Mouse (Mus musculus): ENCODE data around the gene Msi1. TPM values are rescaled to one million over a fixed set of nuclear protein-coding genes. Genes with fewer than 3 reads are reported as not detected.
"Not testable (repeated sequence)": the region's sequence is repeated elsewhere in the genome, so short reads cannot be mapped to it uniquely, and the experiment has no call there.

The Msi1 gene
- polyA plus RNA-seq, 1 experiment from 2014 or later, result 138 TPM

GRCm38 (mm10) chr5:115495618-115496017, 66.2 kb downstream of the Msi1 start:
- not testable (repeated sequence) for H3K9me3 ChIP-seq (ENCODE audit: control insufficient read depth, low read length); H3K27ac ChIP-seq (ENCODE audit: low read depth, low read length); H3K27me3 ChIP-seq (ENCODE audit: control insufficient read depth, insufficient read depth, low read length); H3K4me2 ChIP-seq (ENCODE audit: low read depth); H3K36me3 ChIP-seq (ENCODE audit: control insufficient read depth, insufficient read depth, low read length); H3K4me3 ChIP-seq (ENCODE audit: low read depth, low read length); H3K9ac ChIP-seq (ENCODE audit: low read length); ATAC-seq (ENCODE audit: insufficient read depth, low FRiP score, low TSS enrichment); H3K4me1 ChIP-seq (ENCODE audit: control insufficient read depth, insufficient read depth, low read length); DNase-seq (ENCODE audit: low spot score)
- 83% methylated on average over 3 of the region's 3 CpGs for WGBS

- no peak for ATAC-seq (ENCODE audit: insufficient read depth, low FRiP score, low TSS enrichment)
- Histone ChIP-seq H3K27me3 (ENCODE audit: control insufficient read depth, insufficient read depth, low read length) (no peaks in the 10 kb centered on the region), H3K4me2 (ENCODE audit: low read depth) (no peak overlapping the region), H3K4me3 (ENCODE audit: low read depth, low read length) (no peak overlapping the region), H3K9me3 (ENCODE audit: control insufficient read depth, low read length) (no peaks in the 10 kb centered on the region), H3K27ac (ENCODE audit: low read depth, low read length) (no peak overlapping the region), H3K36me3 (ENCODE audit: control insufficient read depth, insufficient read depth, low read length) (no peaks in the 10 kb centered on the region), H3K4me1 (ENCODE audit: control insufficient read depth, insufficient read depth, low read length) (peaks cover under 1% of the 10 kb centered on the region; the same call in 1 of the 2 replicates), H3K9ac (ENCODE audit: low read length) (no peak overlapping the region)
- no peak for DNase-seq (ENCODE audit: low spot score)
- 78% methylated on average over 7 of the region's 7 CpGs for WGBS
Measured at GRCm38 (mm10) chr5:115497033-115497432, 67.6 kb downstream of the Msi1 start.

GRCm38 (mm10) chr5:115498307-115499240, 69.2 kb downstream of the Msi1 start:
- H3K27me3 ChIP-seq (ENCODE audit: control insufficient read depth, insufficient read depth, low read length), result no peaks in the 10 kb centered on the region
- no peak overlapping the region for H3K9ac ChIP-seq (ENCODE audit: low read length)
- WGBS, result 54% methylated on average over 9 of the region's 9 CpGs

GRCm38 (mm10) chr5:115500383-115500935, 71.1 kb downstream of the Msi1 start:
- Histone ChIP-seq H3K27ac (ENCODE audit: low read depth, low read length) (no peak overlapping the region), H3K9ac (ENCODE audit: low read length) (no peak overlapping the region), H3K36me3 (ENCODE audit: control insufficient read depth, insufficient read depth, low read length) (no peaks in the 10 kb centered on the region), H3K27me3 (ENCODE audit: control insufficient read depth, insufficient read depth, low read length) (no peaks in the 10 kb centered on the region), H3K4me3 (ENCODE audit: low read depth, low read length) (no peak overlapping the region), H3K4me2 (ENCODE audit: low read depth) (no peak overlapping the region), H3K4me1 (ENCODE audit: control insufficient read depth, insufficient read depth, low read length) (no peaks in the 10 kb centered on the region), H3K9me3 (ENCODE audit: control insufficient read depth, low read length) (no peaks in the 10 kb centered on the region)
- ATAC-seq (ENCODE audit: insufficient read depth, low FRiP score, low TSS enrichment) (no peak), DNase-seq (ENCODE audit: low spot score) (no peak)
- WGBS, result 78% methylated on average over 12 of the region's 12 CpGs

More at GRCm38 (mm10) chr5:115498307-115499240, 69.2 kb downstream of the Msi1 start:
- no peaks in the 10 kb centered on the region for H3K4me1 ChIP-seq (ENCODE audit: control insufficient read depth, insufficient read depth, low read length)
- no peaks in the 10 kb centered on the region for H3K36me3 ChIP-seq (ENCODE audit: control insufficient read depth, insufficient read depth, low read length)
- no peak overlapping the region for H3K4me2 ChIP-seq (ENCODE audit: low read depth)
- H3K4me3 ChIP-seq (ENCODE audit: low read depth, low read length), result no peak overlapping the region
- no peak overlapping the region for H3K27ac ChIP-seq (ENCODE audit: low read depth, low read length)
- DNase-seq (ENCODE audit: low spot score) (no peak), ATAC-seq (ENCODE audit: insufficient read depth, low FRiP score, low TSS enrichment) (no peak)
- H3K9me3 ChIP-seq (ENCODE audit: control insufficient read depth, low read length), result no peaks in the 10 kb centered on the region

- H3K4me3 ChIP-seq (ENCODE audit: low read depth, low read length), result no peak overlapping the region
- 0 out of 2 replicates have a peak, but pooled peaks cover 3% of the 10 kb centered on the region for H3K4me1 ChIP-seq (ENCODE audit: control insufficient read depth, insufficient read depth, low read length)
- H3K27me3 ChIP-seq (ENCODE audit: control insufficient read depth, insufficient read depth, low read length), result no peaks in the 10 kb centered on the region
- H3K27ac ChIP-seq (ENCODE audit: low read depth, low read length), result no peak overlapping the region
- H3K4me2 ChIP-seq (ENCODE audit: low read depth), result no peak overlapping the region
- no peaks in the 10 kb centered on the region for H3K36me3 ChIP-seq (ENCODE audit: control insufficient read depth, insufficient read depth, low read length)
- ATAC-seq (ENCODE audit: insufficient read depth, low FRiP score, low TSS enrichment), result no peak
- DNase-seq (ENCODE audit: low spot score), result no peak
- H3K9me3 ChIP-seq (ENCODE audit: control insufficient read depth, low read length), result no peaks in the 10 kb centered on the region
- WGBS, result 70% methylated on average over 12 of the region's 12 CpGs
- H3K9ac ChIP-seq (ENCODE audit: low read length), result no peak overlapping the region
Measured at GRCm38 (mm10) chr5:115503035-115503434, 73.6 kb downstream of the Msi1 start.

Other genes with a start within 250 kb of the Msi1 start
- 11.4 and 12.3 TPM in 2 replicates for gene Cabp1, start 235.2 kb upstream of the Msi1 start, polyA plus RNA-seq (2014; fragmentation: Nextera tagmentation; extraction: Ambion mirVana)
- 121 and 122 TPM in 2 replicates for gene Pop5, start 193.8 kb upstream of the Msi1 start, polyA plus RNA-seq (2014; fragmentation: Nextera tagmentation; extraction: Ambion mirVana)
- gene Rnf10, start 156.7 kb upstream of the Msi1 start, polyA plus RNA-seq (2014; fragmentation: Nextera tagmentation; extraction: Ambion mirVana), result 106 and 119 TPM in 2 replicates
- 58.5 and 61.0 TPM in 2 replicates for gene Coq5, start 149.9 kb upstream of the Msi1 start, polyA plus RNA-seq (2014; fragmentation: Nextera tagmentation; extraction: Ambion mirVana)
- 1,631 and 1,672 TPM in 2 replicates for gene Dynll1, start 128.6 kb upstream of the Msi1 start, polyA plus RNA-seq (2014; fragmentation: Nextera tagmentation; extraction: Ambion mirVana)
- gene Srsf9, start 102.4 kb upstream of the Msi1 start, polyA plus RNA-seq (2014; fragmentation: Nextera tagmentation; extraction: Ambion mirVana), result 327 and 330 TPM in 2 replicates
- gene Gatc, start 88.4 kb upstream of the Msi1 start, polyA plus RNA-seq (2014; fragmentation: Nextera tagmentation; extraction: Ambion mirVana), result 40.4 and 42.3 TPM in 2 replicates
- gene Triap1, start 88.4 kb upstream of the Msi1 start, polyA plus RNA-seq (2014; fragmentation: Nextera tagmentation; extraction: Ambion mirVana), result 55.6 and 60.2 TPM in 2 replicates
- 799 and 803 TPM in 2 replicates for gene Cox6a1, start 80.6 kb upstream of the Msi1 start, polyA plus RNA-seq (2014; fragmentation: Nextera tagmentation; extraction: Ambion mirVana)
- not detected in 2 replicates for gene Pla2g1b, start 36.7 kb downstream of the Msi1 start, polyA plus RNA-seq (2014; fragmentation: Nextera tagmentation; extraction: Ambion mirVana)
- 15.5 and 23.5 TPM in 2 replicates for gene Sirt4, start 55.1 kb downstream of the Msi1 start, polyA plus RNA-seq (2014; fragmentation: Nextera tagmentation; extraction: Ambion mirVana)
- gene Pxn, start 77.1 kb downstream of the Msi1 start, polyA plus RNA-seq (2014; fragmentation: Nextera tagmentation; extraction: Ambion mirVana), result 13.3 and 13.7 TPM in 2 replicates
- 1,266 and 1,290 TPM in 2 replicates for gene Rplp0, start 129.9 kb downstream of the Msi1 start, polyA plus RNA-seq (2014; fragmentation: Nextera tagmentation; extraction: Ambion mirVana)
- gene Gcn1l1, start 135.7 kb downstream of the Msi1 start, polyA plus RNA-seq (2014; fragmentation: Nextera tagmentation; extraction: Ambion mirVana), result 38.6 and 42.6 TPM in 2 replicates
- 16.4 and 17.9 TPM in 2 replicates for gene Rab35, start 202.3 kb downstream of the Msi1 start, polyA plus RNA-seq (2014; fragmentation: Nextera tagmentation; extraction: Ambion mirVana)